Mouse (Mus musculus): ENCODE data around the gene Atg9b.

GRCm38 (mm10) chr5:24392724-24393123 lies 781 bp upstream of the Atg9b start:
- TF ChIP-seq CTCF (conservative IDR thresholded peaks at IDR 0.05; ENCODE audit: insufficient read depth, insufficient read length, low read depth, low read length) = no peak
- no peak for TF ChIP-seq POLR2A (IDR thresholded peaks at IDR 0.05; ENCODE audit: low read depth, low read length)
